Mouse (Mus musculus) ES-E14 (cell line): ENCODE data around the gene Gm5565. TPM values are rescaled to one million over a fixed set of nuclear protein-coding genes. Genes with fewer than 3 reads are reported as not detected.
"Not testable (repeated sequence)": the region's sequence is repeated elsewhere in the genome, so short reads cannot be mapped to it uniquely, and the experiment has no call there.

Experiments used
- DNase-seq: peaks from one replicate; pipeline ENCODE4 v3.0.0-alpha.2; 2013; ENCODE audit warnings: low read depth, low spot score
- H3K27ac ChIP-seq: 2 replicates; pipeline ENCODE4 v1.5.1; 2012; ENCODE audit warnings: low read depth, mild to moderate bottlenecking, low read length, moderate library complexity, mixed read lengths; ENCODE audit not compliant: poor library complexity, insufficient read depth, severe bottlenecking
- H3K36me3 ChIP-seq: 2 replicates; pipeline ENCODE4 v1.6.1; 2012; ENCODE audit warnings: mild to moderate bottlenecking, low read length, moderate library complexity, mixed read lengths; ENCODE audit not compliant: control insufficient read depth, poor library complexity, insufficient read depth, severe bottlenecking
- H3K4me1 ChIP-seq, 2 experiments: fragments of 150-350 bp in 1 of 2; sonication (generic) in 1 of 2; 2 replicates each; pipeline ENCODE4 v1.6.1; 2012; ENCODE audit warnings: low read length in 2 of 2, mild to moderate bottlenecking in 1 of 2, mixed read lengths in 1 of 2; ENCODE audit not compliant: control insufficient read depth in 2 of 2, insufficient read depth in 2 of 2, poor library complexity in 1 of 2
- H3K4me3 ChIP-seq, 2 experiments: fragments of 150-350 bp in 1 of 2; sonication (generic) in 1 of 2; 2 replicates each; pipeline ENCODE4 v1.5.1; 2012; ENCODE audit warnings: low read length in 2 of 2, low read depth in 1 of 2, mild to moderate bottlenecking in 1 of 2, mixed read lengths in 1 of 2; ENCODE audit not compliant: insufficient read depth in 1 of 2, poor library complexity in 1 of 2, severe bottlenecking in 1 of 2
- H3K9ac ChIP-seq: 2 replicates; pipeline ENCODE4 v1.6.1; 2012; ENCODE audit warnings: low read depth, mild to moderate bottlenecking, low read length, mixed read lengths; ENCODE audit not compliant: poor library complexity, insufficient read depth, severe bottlenecking
- H3K9me3 ChIP-seq: fragments of 150-350 bp; sonication (generic); 2 replicates; pipeline ENCODE4 v1.6.1; 2012; ENCODE audit warnings: low read depth, mild to moderate bottlenecking, low read length; ENCODE audit not compliant: control insufficient read depth, insufficient read depth
- CHD2 ChIP-seq: IDR thresholded peaks from 2 replicates; pipeline ENCODE4 v1.6.1; 2014; ENCODE audit warnings: mild to moderate bottlenecking, low read depth, low read length, inconsistent platforms
- HCFC1 ChIP-seq: IDR thresholded peaks from 2 replicates; pipeline ENCODE4 v1.6.1; 2012; ENCODE audit warnings: low read length, inconsistent platforms, borderline replicate concordance; ENCODE audit not compliant: insufficient read depth
- MAFK ChIP-seq: IDR thresholded peaks from 2 replicates; pipeline ENCODE4 v1.6.1; 2014; ENCODE audit warnings: mild to moderate bottlenecking, low read depth, low read length, inconsistent platforms; ENCODE audit not compliant: insufficient read depth
- ZC3H11A ChIP-seq: IDR thresholded peaks from 2 replicates; pipeline ENCODE4 v1.6.1; 2012; ENCODE audit warnings: low read depth, mild to moderate bottlenecking, inconsistent platforms, low read length, borderline replicate concordance
- ZNF384 ChIP-seq: IDR thresholded peaks from 2 replicates; pipeline ENCODE4 v1.6.1; 2012; ENCODE audit warnings: low read depth, low read length, inconsistent platforms
- in situ Hi-C, 2 experiments: fragments of 600-800 bp; cut with MboI; formaldehyde crosslinking; loops; one replicate each; pipeline ENCODE4 v1.15.1; 2025; ENCODE audit warnings: low sequenced_read_pairs in 2 of 2, inconsistent platforms in 1 of 2; ENCODE audit not compliant: unreplicated experiment in 2 of 2
- total RNA-seq: library from RNA; depleted of rRNA; stranded (reverse); fragments of 300-350 nt; gene quantifications from 2 replicates; pipeline ENCODE4 v1.2.3, GENCODE M21; 2012; rRNA removed

Gene Gm5565
- not detected in 2 replicates for total RNA-seq

- H3K36me3 ChIP-seq, H3K27ac ChIP-seq, H3K4me1 ChIP-seq, DNase-seq, H3K9ac ChIP-seq, H3K4me3 ChIP-seq, in situ Hi-C loops, H3K9me3 ChIP-seq: not testable (repeated sequence)
These were observed at the start of gene Gm5565 for GRCm38 (mm10) chr5:146160439-146160838. Gm5565 (minus strand) TSS chr5:146160539.

GRCm38 (mm10) chr5:146205537-146205936, 45.2 kb upstream of the Gm5565 start:
- no peak overlapping the region for H3K9ac ChIP-seq
- H3K9me3 ChIP-seq: no peaks in the 10 kb centered on the region
- no peak overlapping the region for H3K4me3 ChIP-seq
- peaks cover 14% of the 10 kb centered on the region for H3K36me3 ChIP-seq
- H3K4me1 ChIP-seq: no peaks in the 10 kb centered on the region
- TF ChIP-seq HCFC1 (no peak), MAFK (no peak), ZC3H11A (no peak), CHD2 (no peak), ZNF384 (no peak)
- H3K27ac ChIP-seq: no peak overlapping the region
- in situ Hi-C loops: no loop called here
- DNase-seq: no peak

GRCm38 (mm10) chr5:146203921-146204320, 43.6 kb upstream of the Gm5565 start:
- DNase-seq: no peak
- Histone ChIP-seq H3K4me3 (no peak overlapping the region), H3K4me1 (no peaks in the 10 kb centered on the region), H3K36me3 (peaks cover 9% of the 10 kb centered on the region), H3K9ac (no peak overlapping the region), H3K27ac (no peak overlapping the region), H3K9me3 (no peaks in the 10 kb centered on the region)
- in situ Hi-C loops: no loop called here
- no peak for TF ChIP-seq MAFK
- TF ChIP-seq CHD2: no peak
- TF ChIP-seq ZC3H11A: no peak
- TF ChIP-seq HCFC1: no peak
- no peak for TF ChIP-seq ZNF384

GRCm38 (mm10) chr5:146200580-146200979, 40.2 kb upstream of the Gm5565 start:
- Histone ChIP-seq H3K4me3 (no peak overlapping the region), H3K27ac (no peak overlapping the region), H3K36me3 (peaks cover 6% of the 10 kb centered on the region), H3K4me1 (no peaks in the 10 kb centered on the region), H3K9me3 (no peaks in the 10 kb centered on the region), H3K9ac (no peak overlapping the region)
- in situ Hi-C loops: no loop called here
- 0 out of 2 replicates have a peak, but pooled peaks have one; percentile 10 for TF ChIP-seq ZNF384
- no peak for TF ChIP-seq ZC3H11A
- DNase-seq: no peak

- no peak overlapping the region for H3K9ac ChIP-seq
- peaks cover 3% of the 10 kb centered on the region; the same call in 1 of the 2 replicates for H3K36me3 ChIP-seq
- no peak overlapping the region for H3K4me3 ChIP-seq
- no peak overlapping the region for H3K27ac ChIP-seq
- no peak for DNase-seq
- in situ Hi-C loops: loop anchor here (25.0 kb wide), 1 partner anchor 288 kb away; the partner anchor contains the start of genes Gm6370 (in 2 of the 2) and Gm6408 (in 2 of the 2)
- no peaks in the 10 kb centered on the region for H3K9me3 ChIP-seq
- TF ChIP-seq ZNF384: no peak
- no peak for TF ChIP-seq CHD2
- TF ChIP-seq MAFK: no peak
- no peak for TF ChIP-seq HCFC1
- no peak for TF ChIP-seq ZC3H11A
- H3K4me1 ChIP-seq: no peaks in the 10 kb centered on the region
These were observed 39.2 kb upstream of the Gm5565 start for GRCm38 (mm10) chr5:146199540-146199939.
